In genomic region chr17:74338937-74339804, GRCm38 (mm10) we compare ENCODE assay signal across 8 mouse cellular contexts. TPM values are rescaled to one million over a fixed set of nuclear protein-coding genes. Genes with fewer than 3 reads are reported as not detected.
A peak's percentile ranks its signal among the peaks of the same experiment; 100 is the strongest.
DNase-seq lines count a peak whose midpoint lies in the region; ATAC-seq lines count a peak whose summit lies in the region.

Gene Spast (plus strand): TSS chr17:74338987.

- under 1% methylated on average over 54 of the region's 90 CpGs for WGBS in embryonic facial prominence, embryonic 12.5 days
- under 1% methylated on average over 80 of the region's 90 CpGs for whole genome bisulfite sequencing in limb, embryonic 15.5 days
- WGBS in midbrain, embryonic 16.5 days = under 1% methylated on average over 71 of the region's 90 CpGs

- H3K27ac ChIP-seq in embryonic facial prominence, embryonic 12.5 days = peak within 1 kb of the TSS; percentile 97
- H3K27ac ChIP-seq in limb, embryonic 15.5 days = peak within 1 kb of the TSS; percentile 95
- H3K27ac ChIP-seq in midbrain, embryonic 16.5 days (ENCODE audit: low read length) = peak within 1 kb of the TSS; percentile 98

- DNase-seq in left cerebral cortex, adult 18-20 months (ENCODE audit: low spot score in 2 of 2) = peak; percentile 46 to 64
- no peak for DNase-seq in left cerebral cortex, adult 11 months (ENCODE audit: low spot score)
- peak; percentile 79 to 87 for DNase-seq in heart, adult 18-20 months
- peak; percentile 82 for DNase-seq in kidney, adult 18-20 months
- peak; percentile 76 to 80 for DNase-seq in spleen, adult 18-20 months

- 0 out of 2 replicates have a peak, but pooled peaks cover 3% of the 10 kb centered on the region for H3K36me3 ChIP-seq in embryonic facial prominence, embryonic 12.5 days
- peaks cover 4% of the 10 kb centered on the region; the same call in 1 of the 2 replicates for H3K36me3 ChIP-seq in limb, embryonic 15.5 days
- no peaks in the 10 kb centered on the region for H3K36me3 ChIP-seq in midbrain, embryonic 16.5 days (ENCODE audit: control insufficient read depth, insufficient read depth, low read length)

- no peaks in the 10 kb centered on the region for H3K27me3 ChIP-seq in embryonic facial prominence, embryonic 12.5 days
- no peaks in the 10 kb centered on the region for H3K27me3 ChIP-seq in limb, embryonic 15.5 days
- no peaks in the 10 kb centered on the region for H3K27me3 ChIP-seq in midbrain, embryonic 16.5 days (ENCODE audit: control insufficient read depth, insufficient read depth, low read depth, low read length)

- H3K9me3 ChIP-seq in embryonic facial prominence, embryonic 12.5 days = no peaks in the 10 kb centered on the region
- no peaks in the 10 kb centered on the region for H3K9me3 ChIP-seq in limb, embryonic 15.5 days
- H3K9me3 ChIP-seq in midbrain, embryonic 16.5 days (replicated peaks; ENCODE audit: control insufficient read depth, low read length, poor library complexity, severe bottlenecking) = no peaks in the 10 kb centered on the region

- peak; percentile 74 for ATAC-seq in embryonic facial prominence, embryonic 12.5 days (ENCODE audit: insufficient number of reproducible peaks, insufficient read depth, low FRiP score, low TSS enrichment)
- ATAC-seq in limb, embryonic 15.5 days (ENCODE audit: insufficient number of reproducible peaks, low FRiP score, low TSS enrichment, low read depth) = peak; percentile 80
- peak; percentile 73 for ATAC-seq in midbrain, embryonic 16.5 days

- H3K4me3 ChIP-seq in embryonic facial prominence, embryonic 12.5 days = peak within 1 kb of the TSS; percentile 99
- H3K4me3 ChIP-seq in limb, embryonic 15.5 days = peak within 1 kb of the TSS; percentile 78
- H3K4me3 ChIP-seq in midbrain, embryonic 16.5 days (ENCODE audit: low read depth, low read length) = peak within 1 kb of the TSS; percentile 100

- peak within 1 kb of the TSS; percentile 80 for H3K4me2 ChIP-seq in embryonic facial prominence, embryonic 12.5 days (replicated peaks)
- H3K4me2 ChIP-seq in limb, embryonic 15.5 days = peak within 1 kb of the TSS; percentile 54
- peak within 1 kb of the TSS; percentile 69 for H3K4me2 ChIP-seq in midbrain, embryonic 16.5 days (ENCODE audit: low read length)

- H3K4me1 ChIP-seq in embryonic facial prominence, embryonic 12.5 days = peaks cover 26% of the 10 kb centered on the region
- peaks cover 22% of the 10 kb centered on the region for H3K4me1 ChIP-seq in limb, embryonic 15.5 days
- peaks cover 43% of the 10 kb centered on the region for H3K4me1 ChIP-seq in midbrain, embryonic 16.5 days (ENCODE audit: control insufficient read depth, insufficient read depth, low read length)

- peak within 1 kb of the TSS; percentile 96 for H3K9ac ChIP-seq in embryonic facial prominence, embryonic 12.5 days
- peak within 1 kb of the TSS; percentile 94 for H3K9ac ChIP-seq in limb, embryonic 15.5 days
- peak within 1 kb of the TSS; percentile 97 for H3K9ac ChIP-seq in midbrain, embryonic 16.5 days (ENCODE audit: low read depth, low read length)

RNA-seq across cellular contexts. Expression of gene Spast, which starts in this region (rescaled TPM):
- 10 to 100 TPM; 51.1 to 55.4 TPM for total RNA-seq in left cerebral cortex, adult 18-20 months (2021)
- polyA plus RNA-seq in embryonic facial prominence, embryonic 12.5 days (2016; fragmentation: Nextera tagmentation; extraction: Ambion mirVana) = 28.9 and 34.5 TPM in 2 replicates
- 10 to 100 TPM; 29.9 to 32.4 TPM for total RNA-seq in heart, adult 18-20 months (2021)
- polyA plus RNA-seq in limb, embryonic 15.5 days (2015; fragmentation: Nextera tagmentation; extraction: Ambion mirVana) = 14.5 and 17.0 TPM in 2 replicates
- polyA plus RNA-seq in midbrain, embryonic 16.5 days (2015; fragmentation: Nextera tagmentation; extraction: Ambion mirVana) = 22.0 and 26.7 TPM in 2 replicates
